Comparison of ENCODE assay signal across 9 mouse cellular contexts in genomic region chr19:24017427-24017826, GRCm38 (mm10). TPM values are rescaled to one million over a fixed set of nuclear protein-coding genes. Genes with fewer than 3 reads are reported as not detected.
DNase-seq lines count a peak whose midpoint lies in the region; ATAC-seq and TF ChIP-seq lines count a peak whose summit lies in the region.
"Had no signal": no experiment of that assay in that cellular context is flagged by ENCODE, and none has a peak within 500 bp of the region (broad histone marks: within the 10 kb centered on the region; RNA-seq: fewer than 3 reads in every experiment).

No protein-coding gene starts in this region.

- no peak overlapping the region for H3K4me3 ChIP-seq in heart, embryonic 14.5 days (ENCODE audit: control insufficient read depth in 1 of 2, insufficient read depth in 1 of 2, low read depth in 1 of 2, low read length in 2 of 2)
- H3K4me3 ChIP-seq in kidney, postnatal 0 days (replicated peaks; ENCODE audit: low read depth, low read length): no peak overlapping the region
- H3K4me3 ChIP-seq in neural tube, embryonic 13.5 days: no peak overlapping the region
- H3K4me3 ChIP-seq: limb, embryonic 15.5 days had no signal

- H3K4me1 ChIP-seq in heart, embryonic 14.5 days (ENCODE audit: control insufficient read depth in 2 of 2, insufficient read depth in 2 of 2, low read length in 2 of 2): peaks cover 19 to 33% of the 10 kb centered on the region in 2 experiments
- H3K4me1 ChIP-seq in kidney, postnatal 0 days (replicated peaks; ENCODE audit: insufficient read depth, low read length): peaks cover 10% of the 10 kb centered on the region; the same call in 1 of the 2 replicates
- peaks cover 15% of the 10 kb centered on the region for H3K4me1 ChIP-seq in neural tube, embryonic 13.5 days (replicated peaks)

- H3K9ac ChIP-seq in heart, embryonic 14.5 days (ENCODE audit: low read length): peak overlapping the region; percentile 31; the same call in 1 of the 2 replicates
- no peak overlapping the region for H3K9ac ChIP-seq in kidney, postnatal 0 days (ENCODE audit: low read depth, low read length)
- H3K9ac ChIP-seq in neural tube, embryonic 13.5 days: no peak overlapping the region
- H3K9ac ChIP-seq: limb, embryonic 15.5 days had no signal

- WGBS in heart, embryonic 14.5 days: 0% methylated on average over 1 of the region's 1 CpGs
- WGBS in kidney, postnatal 0 days: 22% methylated on average over 1 of the region's 1 CpGs
- WGBS in neural tube, embryonic 13.5 days: 17% methylated on average over 1 of the region's 1 CpGs

- ATAC-seq in heart, embryonic 14.5 days (ENCODE audit: insufficient number of reproducible peaks, insufficient read depth, low FRiP score, low read depth): peak; percentile 67
- ATAC-seq in kidney, postnatal 0 days (replicated peaks; ENCODE audit: low FRiP score, low read depth): 0 out of 2 replicates have a peak, but pooled peaks have one; percentile 54
- 0 out of 2 replicates have a peak, but pooled peaks have one; percentile 8 for ATAC-seq in neural tube, embryonic 13.5 days (ENCODE audit: low read depth)

- peak overlapping the region; percentile 73 to 79 for H3K27ac ChIP-seq in heart, embryonic 14.5 days (replicated peaks in 1 of 2; ENCODE audit: control insufficient read depth in 1 of 2, insufficient read depth in 1 of 2, low read depth in 2 of 2, low read length in 2 of 2)
- H3K27ac ChIP-seq in kidney, postnatal 0 days: no peak overlapping the region
- H3K27ac ChIP-seq in neural tube, embryonic 13.5 days (replicated peaks): peak overlapping the region; percentile 65; the same call in 1 of the 2 replicates
- H3K27ac ChIP-seq: limb, embryonic 15.5 days had no signal

- peaks cover 2% of the 10 kb centered on the region; the same call in 1 of the 2 replicates for H3K36me3 ChIP-seq in heart, embryonic 14.5 days (ENCODE audit: control insufficient read depth, insufficient read depth, low read length)
- H3K36me3 ChIP-seq in kidney, postnatal 0 days (ENCODE audit: insufficient read depth, low read length): no peaks in the 10 kb centered on the region
- no peaks in the 10 kb centered on the region for H3K36me3 ChIP-seq in neural tube, embryonic 13.5 days
- H3K36me3 ChIP-seq: limb, embryonic 15.5 days had no signal

- no peaks in the 10 kb centered on the region for H3K27me3 ChIP-seq in heart, embryonic 14.5 days (ENCODE audit: control insufficient read depth, insufficient read depth, low read length)
- H3K27me3 ChIP-seq in kidney, postnatal 0 days (ENCODE audit: insufficient read depth, low read length): no peaks in the 10 kb centered on the region
- no peaks in the 10 kb centered on the region for H3K27me3 ChIP-seq in neural tube, embryonic 13.5 days
- H3K27me3 ChIP-seq: limb, embryonic 15.5 days had no signal

- no peak for TF ChIP-seq CTCF in kidney, postnatal 0 days (IDR thresholded peaks at IDR 0.05; ENCODE audit: low read depth)

- peak; percentile 70 for DNase-seq in 3T3-L1 (ENCODE audit: low read depth, low spot score)
- peak; percentile 26 for DNase-seq in adrenal gland, adult 8-10 months
- DNase-seq in kidney, postnatal 0 days (ENCODE audit: low spot score): peak; percentile 64
- DNase-seq in layer of hippocampus, adult 9-11 months: no peak
- no peak for DNase-seq in cerebellum, adult 18-20 months
- DNase-seq in cerebellum, adult 8-10 months: no peak

- no peaks in the 10 kb centered on the region for H3K9me3 ChIP-seq in heart, embryonic 14.5 days (ENCODE audit: control insufficient read depth, low read length)
- no peaks in the 10 kb centered on the region for H3K9me3 ChIP-seq in kidney, postnatal 0 days (replicated peaks; ENCODE audit: low read length)
- H3K9me3 ChIP-seq in neural tube, embryonic 13.5 days: 0 out of 2 replicates have a peak, but pooled peaks cover 2% of the 10 kb centered on the region
- H3K9me3 ChIP-seq: limb, embryonic 15.5 days had no signal

- no peak overlapping the region for H3K4me2 ChIP-seq in heart, embryonic 14.5 days (ENCODE audit: low read length)
- H3K4me2 ChIP-seq in kidney, postnatal 0 days (ENCODE audit: low read length): no peak overlapping the region
- no peak overlapping the region for H3K4me2 ChIP-seq in neural tube, embryonic 13.5 days
- H3K4me2 ChIP-seq: limb, embryonic 15.5 days had no signal

RNA-seq across cellular contexts. Expression of gene Fam189a2, which starts 13.4 kb away (rescaled TPM):
- total RNA-seq in adrenal gland, adult 8-10 months (2022): 10 to 100 TPM in 2 of 4 experiments, 1 to 10 TPM in 2; 8.0 to 16.6 (median 11.7) TPM
- polyA plus RNA-seq in heart, embryonic 14.5 days (2014; fragmentation: Nextera tagmentation; extraction: Ambion mirVana): 12.6 and 17.8 TPM in 2 replicates
- polyA plus RNA-seq in kidney, postnatal 0 days (2015; fragmentation: Nextera tagmentation; extraction: Ambion mirVana): 1.1 and 1.6 TPM in 2 replicates
- 1.9 and 2.4 TPM in 2 replicates for polyA plus RNA-seq in neural tube, embryonic 13.5 days (2015; fragmentation: Nextera tagmentation; extraction: Ambion mirVana)

Comparison
In these comparisons a context has a peak if more than half of its experiments do, and no peak if none do; other contexts are left out.
1. DNase-seq: peak in 3T3-L1 (single experiment), adrenal gland, adult 8-10 months (single experiment) and kidney, postnatal 0 days (single experiment); none in layer of hippocampus, adult 9-11 months (single experiment), cerebellum, adult 18-20 months (0 of 2) and cerebellum, adult 8-10 months (single experiment).
2. ATAC-seq: peak in every context shown above with its lines; median percentile 67 in heart, embryonic 14.5 days; 54 in kidney, postnatal 0 days; 8 in neural tube, embryonic 13.5 days.